Mouse (Mus musculus) cerebral cortex, adult 2 months (tissue): ENCODE results near the gene Nlrc3.

Experiments
- WGBS: fragments of 180-500 bp; shearing (Covaris S2); methylation state at CpG from one replicate; pipeline ENCODE4 v1.1.7; 2018; 5-methylcytosine and 5-hydroxymethylcytosine counted together

Nlrc3 gene

GRCm38 (mm10) chr16:3976251-3976671 is at the start of gene Nlrc3:
TSS of gene Nlrc3 (minus strand) at chr16:3976632.
- WGBS, result 82% methylated on average over 4 of the region's 4 CpGs

DNA sequence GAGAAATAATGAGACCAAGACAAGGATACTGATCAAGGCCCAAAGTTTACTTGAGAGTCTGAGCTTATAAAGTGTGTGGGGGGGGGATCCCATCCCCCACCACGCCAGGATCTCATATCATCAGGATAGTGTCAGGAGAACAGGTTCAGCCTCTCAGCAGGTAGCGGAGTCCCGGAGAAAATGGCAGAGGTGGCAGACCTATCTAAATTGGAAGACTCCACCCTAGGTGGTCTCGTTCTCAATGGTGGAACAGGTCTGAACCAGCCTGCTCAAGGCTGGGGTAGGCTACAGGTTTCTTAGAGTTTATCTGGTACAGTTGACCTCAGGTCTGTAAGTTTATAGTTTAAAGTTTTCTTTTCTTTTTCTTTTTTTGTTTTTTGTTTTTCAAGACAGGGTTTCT is 46.3 kb upstream of the Nlrc3 start:
- WGBS, result 80% methylated on average over 4 of the region's 4 CpGs

DNA sequence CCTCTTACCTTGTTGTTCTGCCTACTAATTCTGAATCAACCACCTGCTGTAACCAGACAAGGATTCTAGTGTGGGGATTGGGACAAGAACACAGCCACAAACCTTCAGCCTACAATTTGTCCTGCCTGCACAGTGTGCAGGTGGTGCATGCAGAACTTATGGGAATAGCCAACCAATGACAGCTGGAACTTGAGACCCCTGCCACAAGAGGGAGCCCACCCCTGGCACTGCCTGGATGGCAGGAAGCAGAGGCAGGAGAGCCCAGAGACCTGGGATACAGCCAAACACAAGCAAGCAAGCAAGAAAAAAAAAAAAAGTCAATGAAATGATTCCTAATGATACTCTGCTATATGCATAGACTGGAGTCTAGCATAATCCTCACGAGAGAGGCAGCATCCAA is 44.8 kb upstream of the Nlrc3 start:
- 83% methylated on average over 1 of the region's 1 CpGs for WGBS

DNA sequence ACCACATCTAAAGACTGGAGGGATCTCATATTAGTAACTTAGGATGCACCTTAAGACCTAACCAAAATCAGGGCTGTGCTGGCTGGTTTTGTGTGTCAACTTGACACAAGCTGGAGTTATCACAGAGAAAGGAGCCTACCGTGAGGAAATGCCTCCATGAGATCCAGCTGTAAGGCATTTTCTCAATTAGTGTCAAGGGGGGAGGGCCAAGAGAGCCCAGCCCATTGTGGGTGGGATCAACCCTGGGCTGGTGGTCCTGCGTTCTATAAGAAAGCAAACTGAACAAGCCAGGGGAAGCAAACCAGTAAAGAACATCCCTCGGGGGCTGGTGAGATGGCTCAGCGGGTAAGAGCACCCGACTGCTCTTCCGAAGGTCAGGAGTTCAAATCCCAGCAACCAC is 41.0 kb upstream of the Nlrc3 start:
- 78% methylated on average over 6 of the region's 6 CpGs for WGBS

GRCm38 (mm10) chr16:4016786-4017185 is 40.4 kb upstream of the Nlrc3 start:
- 83% methylated on average over 17 of the region's 17 CpGs for WGBS

DNA sequence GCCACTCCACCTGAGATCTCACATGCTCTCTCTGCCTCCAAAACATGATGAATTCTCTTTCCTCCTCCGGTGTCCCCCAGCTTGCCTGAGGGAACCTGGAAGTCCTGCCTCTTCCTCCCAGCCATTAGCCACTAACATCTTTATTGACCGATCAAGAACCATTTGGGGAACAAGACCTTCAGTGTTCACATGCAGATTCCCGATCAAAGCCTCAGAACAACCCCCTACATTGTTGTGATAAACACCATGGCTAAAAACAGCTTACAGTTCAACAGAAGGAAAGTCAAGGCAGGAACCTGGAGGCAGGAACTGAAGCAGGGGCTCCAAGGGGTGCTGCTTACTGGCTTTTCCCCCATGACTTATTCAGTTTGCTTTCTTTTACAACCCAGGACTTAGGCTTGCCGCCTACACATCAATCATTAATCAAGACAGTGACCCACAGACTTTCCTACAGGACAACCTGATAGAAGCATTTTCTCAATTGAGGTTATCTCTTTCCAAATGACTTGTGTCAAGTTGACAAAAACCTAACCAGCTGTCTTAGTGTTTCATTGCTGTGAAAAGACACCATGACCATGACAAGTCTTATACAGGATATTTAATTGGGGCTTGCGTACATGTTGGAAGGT is 37.7 kb upstream of the Nlrc3 start:
- WGBS, result 80% methylated on average over 5 of the region's 5 CpGs

- 73% methylated on average over 4 of the region's 4 CpGs for WGBS
Measured at GRCm38 (mm10) chr16:4012882-4013570, 36.6 kb upstream of the Nlrc3 start.

DNA sequence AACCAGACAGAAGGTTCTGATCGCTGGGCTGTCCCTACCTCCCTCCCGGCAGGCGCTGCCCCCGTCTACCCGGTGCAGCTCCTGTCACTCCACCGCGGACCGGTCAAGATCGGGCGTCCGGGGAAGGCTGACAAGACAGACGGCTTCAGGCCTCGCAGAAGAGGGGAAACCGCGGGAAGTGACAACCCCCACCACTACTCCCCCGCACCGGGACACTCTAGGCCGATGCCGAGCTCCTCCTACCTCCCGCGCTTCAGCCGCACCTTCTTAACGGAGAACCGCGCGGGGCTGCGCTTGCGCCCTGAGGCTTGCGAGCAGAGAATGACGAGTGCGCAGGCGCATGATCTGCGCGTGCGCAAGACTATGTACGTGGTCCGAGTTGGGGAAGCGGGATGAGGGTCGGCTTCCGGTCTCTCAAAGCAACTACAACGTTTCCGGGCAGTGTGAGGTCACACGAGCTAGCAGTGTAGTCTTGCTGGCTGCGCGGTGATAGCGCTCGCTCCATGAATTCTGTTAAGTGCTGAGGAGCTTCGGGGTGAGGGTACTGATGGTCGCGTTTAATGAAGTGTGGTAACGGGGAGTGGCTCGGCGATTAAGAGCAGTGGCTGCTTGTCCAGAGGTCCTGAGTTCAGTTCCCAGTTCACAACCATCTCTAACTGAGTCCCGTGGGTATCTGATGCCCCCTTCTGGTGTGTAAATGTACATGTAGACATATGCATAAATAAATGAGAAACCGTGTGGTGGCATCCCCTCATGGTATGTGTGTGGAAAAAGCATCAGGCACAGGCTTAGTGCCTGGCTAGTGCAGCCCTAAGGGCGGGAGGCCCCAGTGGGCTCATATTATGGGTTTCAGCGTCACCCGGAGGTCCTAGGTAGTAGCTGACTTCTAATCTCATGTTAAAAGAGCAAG is 27.3 kb upstream of the Nlrc3 start, which contains the start of gene Slx4:
Gene Slx4 (minus strand): TSS at position 282 of the 910 bp plus-strand sequence.
- WGBS, result 2% methylated on average over 58 of the region's 58 CpGs

- WGBS, result 88% methylated on average over 4 of the region's 4 CpGs
Measured at GRCm38 (mm10) chr16:3988410-3988809, 12.0 kb upstream of the Nlrc3 start.

GRCm38 (mm10) chr16:3983146-3983700 is 6.8 kb upstream of the Nlrc3 start:
- WGBS, result 70% methylated on average over 7 of the region's 7 CpGs

- 88% methylated on average over 4 of the region's 4 CpGs for WGBS
Measured at GRCm38 (mm10) chr16:3982173-3982572, 5.7 kb upstream of the Nlrc3 start.

GRCm38 (mm10) chr16:3976712-3977111 is 280 bp upstream of the Nlrc3 start:
- 52% methylated on average over 3 of the region's 3 CpGs for WGBS

- WGBS, result 90% methylated on average over 7 of the region's 7 CpGs
Measured at GRCm38 (mm10) chr16:3975658-3976057, 774 bp downstream of the Nlrc3 start.

DNA sequence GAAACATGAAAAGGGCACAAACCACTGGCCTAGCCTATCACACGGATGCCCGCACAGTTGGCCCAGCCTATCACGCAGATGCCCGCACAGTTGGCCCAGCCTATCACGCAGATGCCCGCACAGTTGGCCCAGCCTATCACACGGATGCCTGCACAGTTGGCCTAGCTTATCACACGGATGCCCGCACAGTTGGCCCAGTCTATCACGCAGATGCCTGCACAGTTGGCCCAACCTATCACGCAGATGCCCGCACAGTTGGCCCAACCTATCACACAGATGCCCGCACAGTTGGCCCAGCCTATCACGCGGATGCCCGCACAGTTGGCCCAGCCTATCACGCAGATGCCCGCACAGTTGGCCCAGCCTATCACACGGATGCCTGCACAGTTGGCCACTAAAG is 2.0 kb downstream of the Nlrc3 start:
- 90% methylated on average over 19 of the region's 19 CpGs for WGBS

DNA sequence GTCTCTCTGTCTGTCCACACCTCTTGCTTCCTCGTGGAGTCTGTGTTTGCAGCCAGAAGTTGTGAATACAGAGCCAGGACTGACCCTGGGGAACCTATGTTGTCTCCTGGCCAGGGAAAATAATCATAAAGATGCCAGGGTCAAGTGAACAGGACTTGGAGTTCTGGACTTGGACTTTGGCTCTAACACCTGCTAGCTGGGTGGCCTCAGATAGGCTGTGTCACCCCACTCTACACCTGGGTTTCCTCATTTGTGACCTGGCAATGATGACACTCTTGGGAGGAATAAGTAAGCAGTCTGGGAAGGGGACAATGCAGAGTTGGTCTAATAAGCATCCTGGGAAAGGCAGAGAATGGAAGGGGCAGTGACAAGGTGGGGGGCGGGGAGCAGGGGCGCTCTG is 10.9 kb downstream of the Nlrc3 start:
- 86% methylated on average over 3 of the region's 3 CpGs for WGBS

DNA sequence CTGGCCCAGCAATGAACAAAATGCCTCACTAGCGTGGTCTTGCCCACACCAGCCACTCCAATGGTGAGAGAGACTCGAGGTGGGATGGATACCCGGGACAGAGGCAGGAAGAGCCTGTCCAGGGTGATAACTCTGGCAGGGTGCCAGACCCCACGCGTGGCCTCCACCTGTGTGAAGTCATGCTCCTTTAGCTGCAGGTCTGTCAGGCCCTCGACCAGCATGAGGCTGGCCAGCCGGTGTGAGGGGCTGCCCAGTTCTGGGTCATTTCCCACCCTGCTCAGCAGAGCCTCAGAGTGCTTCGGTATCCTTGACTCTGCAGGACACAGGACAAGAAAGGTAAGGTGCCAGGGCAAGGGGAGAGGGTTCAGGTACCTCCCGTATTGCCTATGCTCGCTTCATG is 11.4 kb downstream of the Nlrc3 start:
- WGBS, result 81% methylated on average over 10 of the region's 10 CpGs

- WGBS, result 69% methylated on average over 2 of the region's 2 CpGs
Measured at GRCm38 (mm10) chr16:3959261-3959660, 17.2 kb downstream of the Nlrc3 start.

DNA sequence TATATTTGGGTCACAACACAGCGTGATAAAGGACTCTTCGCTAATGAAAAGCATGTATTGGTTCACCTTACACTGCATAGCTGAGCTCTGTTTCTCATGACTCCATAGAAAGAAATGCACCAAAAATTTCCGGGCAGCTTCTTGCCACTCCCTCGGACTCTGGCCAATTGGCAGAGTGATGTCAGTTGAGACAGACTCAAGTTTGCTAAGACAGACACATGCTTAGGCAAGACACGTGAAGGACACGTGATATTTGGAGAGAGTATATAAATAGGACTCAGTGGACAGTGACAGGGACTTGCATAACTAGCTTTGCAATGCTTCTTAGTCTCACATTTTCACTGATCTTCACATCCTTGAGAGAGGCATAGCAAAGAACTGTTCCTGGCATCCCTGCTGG is 20.1 kb downstream of the Nlrc3 start:
- 68% methylated on average over 6 of the region's 6 CpGs for WGBS

GRCm38 (mm10) chr16:3951141-3951540 is 25.3 kb downstream of the Nlrc3 start:
- WGBS, result 93% methylated on average over 1 of the region's 1 CpGs

DNA sequence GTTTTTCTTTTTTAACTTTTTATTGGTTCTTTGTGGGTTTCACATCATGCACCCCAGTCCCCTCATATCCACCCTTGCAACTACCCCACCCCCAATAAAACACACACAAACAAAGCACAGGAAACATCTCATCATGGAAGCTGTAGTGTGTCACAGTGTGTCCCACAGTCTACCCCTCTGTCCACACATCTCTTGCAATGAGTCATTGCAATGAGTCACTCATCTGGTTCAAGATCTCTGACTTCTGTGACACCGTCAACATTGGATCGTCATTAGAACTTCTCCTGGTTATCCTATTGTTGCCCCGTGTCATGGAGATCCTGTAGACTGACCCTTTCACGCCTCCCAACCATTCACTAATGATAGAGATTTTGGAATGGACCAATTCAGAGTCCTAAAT is 41.7 kb downstream of the Nlrc3 start:
- WGBS, result 90% methylated on average over 4 of the region's 4 CpGs

- WGBS, result 100% methylated on average over 1 of the region's 1 CpGs
Measured at GRCm38 (mm10) chr16:3934091-3934490, 42.3 kb downstream of the Nlrc3 start.

GRCm38 (mm10) chr16:3933536-3933935 is 42.9 kb downstream of the Nlrc3 start:
- 81% methylated on average over 6 of the region's 6 CpGs for WGBS
